Mouse (Mus musculus): ENCODE results near the gene Zfp704.

Zfp704 gene

GRCm38 (mm10) chr3:9402345-9402744 lies 207.5 kb downstream of the Zfp704 start:
- Histone ChIP-seq H3K27me3 (ENCODE audit: insufficient read depth, low read length) (no peaks in the 10 kb centered on the region), H3K36me3 (ENCODE audit: insufficient read depth, low read length) (no peaks in the 10 kb centered on the region), H3K4me1 (replicated peaks; ENCODE audit: low read depth, low read length) (peaks cover 23% of the 10 kb centered on the region), H3K9me3 (ENCODE audit: low read length) (no peaks in the 10 kb centered on the region), H3K4me3 (replicated peaks; ENCODE audit: low read length) (no peak overlapping the region)
- TF ChIP-seq CTCF (conservative IDR thresholded peaks at IDR 0.05; ENCODE audit: low read length) (no peak), POU5F1 (IDR thresholded peaks at IDR 0.05; ENCODE audit: borderline replicate concordance, low read length) (no peak), NANOG (IDR thresholded peaks at IDR 0.05; ENCODE audit: borderline replicate concordance, low read length) (no peak)

DNA sequence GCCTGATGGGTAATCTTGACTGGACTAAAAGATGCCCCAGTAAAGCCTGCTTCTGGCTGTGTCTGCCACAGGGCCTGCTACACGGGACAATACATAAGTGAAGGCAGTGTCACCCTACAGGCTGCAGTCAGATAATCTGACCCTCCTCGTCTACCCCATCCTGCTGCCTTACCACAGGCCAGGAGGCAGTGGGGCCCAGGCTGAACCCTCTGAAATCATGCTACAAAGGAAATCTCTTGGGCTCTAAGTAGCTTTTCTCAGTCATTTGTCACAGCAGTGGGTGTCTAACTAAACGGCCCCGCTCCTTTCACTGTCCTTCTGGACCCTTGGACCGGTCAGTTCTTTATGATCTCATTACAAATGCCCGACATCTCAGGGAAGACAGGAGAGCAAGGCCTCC lies 208.2 kb downstream of the Zfp704 start:
- Histone ChIP-seq H3K4me1 (replicated peaks; ENCODE audit: low read depth, low read length) (peaks cover 23% of the 10 kb centered on the region), H3K27me3 (ENCODE audit: insufficient read depth, low read length) (no peaks in the 10 kb centered on the region), H3K9me3 (ENCODE audit: low read length) (peaks cover 4% of the 10 kb centered on the region; the same call in 1 of the 2 replicates), H3K4me3 (replicated peaks; ENCODE audit: low read length) (no peak overlapping the region), H3K36me3 (ENCODE audit: insufficient read depth, low read length) (no peaks in the 10 kb centered on the region)
- no peak for TF ChIP-seq POU5F1 (IDR thresholded peaks at IDR 0.05; ENCODE audit: borderline replicate concordance, low read length)

DNA sequence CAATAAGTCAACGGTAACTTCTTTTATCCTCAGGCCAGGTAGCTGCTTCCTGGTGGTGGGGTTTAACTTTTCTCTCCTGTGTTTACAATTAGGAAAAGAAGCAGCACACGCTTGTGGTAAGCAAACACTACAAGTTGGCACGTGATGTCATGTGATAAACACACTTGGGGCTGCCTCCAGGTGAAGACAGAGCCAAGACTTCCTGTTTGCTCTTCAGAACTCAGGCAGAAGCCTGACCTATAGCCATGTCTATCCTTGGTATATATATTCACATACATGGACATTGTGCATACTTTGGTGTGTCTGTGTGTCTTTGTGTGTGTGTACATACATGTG lies 209.0 kb downstream of the Zfp704 start:
- TF ChIP-seq POU5F1 (IDR thresholded peaks at IDR 0.05; ENCODE audit: borderline replicate concordance, low read length) (no peak), NANOG (IDR thresholded peaks at IDR 0.05; ENCODE audit: borderline replicate concordance, low read length) (no peak)
- no peak overlapping the region for H3K4me3 ChIP-seq (replicated peaks; ENCODE audit: low read length)
- no peaks in the 10 kb centered on the region for H3K36me3 ChIP-seq (ENCODE audit: insufficient read depth, low read length)
- H3K9me3 ChIP-seq (ENCODE audit: low read length): peaks cover 4% of the 10 kb centered on the region; the same call in 1 of the 2 replicates
- no peaks in the 10 kb centered on the region for H3K27me3 ChIP-seq (ENCODE audit: insufficient read depth, low read length)
- H3K4me1 ChIP-seq (replicated peaks; ENCODE audit: low read depth, low read length): peaks cover 23% of the 10 kb centered on the region

GRCm38 (mm10) chr3:9400201-9400885 lies 209.5 kb downstream of the Zfp704 start:
- Histone ChIP-seq H3K27me3 (ENCODE audit: insufficient read depth, low read length) (no peaks in the 10 kb centered on the region), H3K36me3 (ENCODE audit: insufficient read depth, low read length) (no peaks in the 10 kb centered on the region), H3K9me3 (ENCODE audit: low read length) (peaks cover 4% of the 10 kb centered on the region), H3K4me1 (replicated peaks; ENCODE audit: low read depth, low read length) (peaks cover 20% of the 10 kb centered on the region), H3K4me3 (replicated peaks; ENCODE audit: low read length) (no peak overlapping the region)
- TF ChIP-seq NANOG (IDR thresholded peaks at IDR 0.05; ENCODE audit: borderline replicate concordance, low read length) (no peak), POU5F1 (IDR thresholded peaks at IDR 0.05; ENCODE audit: borderline replicate concordance, low read length) (no peak), CTCF (conservative IDR thresholded peaks at IDR 0.05; ENCODE audit: low read length) (peak; percentile 28)

- TF ChIP-seq POU5F1 (IDR thresholded peaks at IDR 0.05; ENCODE audit: borderline replicate concordance, low read length): no peak
- TF ChIP-seq CTCF (conservative IDR thresholded peaks at IDR 0.05; ENCODE audit: low read length): no peak
- TF ChIP-seq NANOG (IDR thresholded peaks at IDR 0.05; ENCODE audit: borderline replicate concordance, low read length): no peak
- Histone ChIP-seq H3K27me3 (ENCODE audit: insufficient read depth, low read length) (no peaks in the 10 kb centered on the region), H3K36me3 (ENCODE audit: insufficient read depth, low read length) (no peaks in the 10 kb centered on the region), H3K4me3 (replicated peaks; ENCODE audit: low read length) (no peak overlapping the region), H3K4me1 (replicated peaks; ENCODE audit: low read depth, low read length) (peaks cover 18% of the 10 kb centered on the region), H3K9me3 (ENCODE audit: low read length) (peaks cover 24% of the 10 kb centered on the region)
These were observed 211.6 kb downstream of the Zfp704 start for GRCm38 (mm10) chr3:9398271-9398670.
